Mouse (Mus musculus) neural tube, embryonic 13.5 days (tissue): ENCODE data around the gene Gm20388. TPM values are rescaled to one million over a fixed set of nuclear protein-coding genes. Genes with fewer than 3 reads are reported as not detected.

ENCODE experiments used
- ATAC-seq: fragments of 200-750 bp; cut with Nextera tagmentation; 2 replicates; pipeline ENCODE4 v1.8.0; 2017; ENCODE audit warnings: low read depth, mild to moderate bottlenecking, moderate TSS enrichment, moderate library complexity
- H3K27ac ChIP-seq: fragments of 300-500 bp; sonication (generic); replicated peaks from 2 replicates; pipeline ENCODE4 v1.5.1; 2015; ENCODE audit warnings: moderate library complexity, mild to moderate bottlenecking, inconsistent platforms
- H3K27me3 ChIP-seq: fragments of 300-500 bp; sonication (generic); 2 replicates; pipeline ENCODE4 v1.6.1; 2015; ENCODE audit warnings: mild to moderate bottlenecking, inconsistent platforms
- H3K36me3 ChIP-seq: fragments of 300-500 bp; sonication (generic); 2 replicates; pipeline ENCODE4 v1.6.1; 2015; ENCODE audit warnings: mild to moderate bottlenecking, inconsistent platforms
- H3K4me1 ChIP-seq: fragments of 300-500 bp; sonication (generic); replicated peaks from 2 replicates; pipeline ENCODE4 v1.6.1; 2015; ENCODE audit warnings: inconsistent platforms
- H3K4me2 ChIP-seq: fragments of 300-500 bp; sonication (generic); 2 replicates; pipeline ENCODE4 v1.6.1; 2015; ENCODE audit warnings: inconsistent platforms, mild to moderate bottlenecking, moderate library complexity
- H3K4me3 ChIP-seq: fragments of 300-500 bp; sonication (generic); 2 replicates; pipeline ENCODE4 v1.5.1; 2015; ENCODE audit warnings: mild to moderate bottlenecking, inconsistent platforms
- H3K9ac ChIP-seq: fragments of 300-500 bp; sonication (generic); 2 replicates; pipeline ENCODE4 v1.6.1; 2015; ENCODE audit warnings: moderate library complexity, mild to moderate bottlenecking, inconsistent platforms
- H3K9me3 ChIP-seq: fragments of 300-500 bp; sonication (generic); 2 replicates; pipeline ENCODE4 v1.6.1; 2016; ENCODE audit warnings: inconsistent platforms
- WGBS: fragments of 180-500 bp; shearing (Covaris S2); methylation state at CpG from one replicate; pipeline ENCODE4 v1.1.7; 2015; 5-methylcytosine and 5-hydroxymethylcytosine counted together
- polyA plus RNA-seq: library from polyadenylated mRNA; unstranded; fragments of >200 nt; fragmentation: Nextera tagmentation; extraction: Ambion mirVana; gene quantifications from 2 replicates; pipeline ENCODE4 v1.2.1, GENCODE M21; 2015

Gm20388 gene
- polyA plus RNA-seq, 1 experiment from 2014 or later: 0.27 TPM

DNA sequence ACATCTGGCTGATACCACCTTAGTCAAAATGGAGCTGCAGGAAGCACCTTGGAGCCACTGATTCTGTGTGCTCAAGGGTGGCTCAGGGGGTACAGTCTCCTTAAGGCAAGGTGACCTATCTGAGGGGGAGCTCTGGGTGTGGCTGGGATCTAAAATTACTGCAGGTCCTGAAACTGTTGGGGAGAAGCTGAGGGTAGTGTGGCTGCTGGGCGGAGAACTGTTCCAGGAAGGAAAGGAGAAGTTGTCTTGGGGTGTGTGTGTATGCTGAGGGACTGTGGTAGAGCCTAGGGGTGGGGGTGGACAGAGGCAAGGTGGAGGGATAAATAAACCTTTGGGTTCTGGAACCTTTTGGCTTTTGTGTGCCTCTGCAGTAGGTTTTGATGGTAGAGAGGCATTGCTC is 2778.7 kb downstream of the Gm20388 start:
- Histone ChIP-seq H3K4me2 (no peak overlapping the region), H3K9ac (no peak overlapping the region), H3K27me3 (peaks cover 6% of the 10 kb centered on the region; the same call in 1 of the 2 replicates), H3K27ac (no peak overlapping the region), H3K36me3 (no peaks in the 10 kb centered on the region), H3K9me3 (no peaks in the 10 kb centered on the region), H3K4me3 (no peak overlapping the region), H3K4me1 (peaks cover 13% of the 10 kb centered on the region)
- ATAC-seq: no peak
- WGBS: 90% methylated on average over 1 of the region's 1 CpGs

DNA sequence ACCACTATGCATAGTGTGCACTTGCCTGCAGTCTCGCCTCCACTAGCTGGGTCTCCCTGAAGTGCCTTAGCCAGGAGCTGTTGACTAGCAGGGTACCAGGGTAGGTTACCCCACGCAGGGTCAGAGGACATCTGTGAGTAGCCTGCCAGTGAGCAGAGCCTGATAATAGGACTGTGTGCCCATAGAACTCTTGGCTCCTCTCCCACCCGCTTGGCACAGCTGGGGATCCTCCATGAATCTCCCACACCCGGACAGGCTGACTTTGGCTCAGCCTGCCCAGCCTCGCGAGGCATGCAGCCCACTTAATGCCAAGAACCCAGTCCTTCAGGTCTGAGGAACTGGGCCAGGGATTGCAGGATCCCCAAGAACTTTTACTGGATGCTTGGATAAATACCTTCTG is 2780.4 kb downstream of the Gm20388 start:
- H3K27me3 ChIP-seq: no peaks in the 10 kb centered on the region
- H3K27ac ChIP-seq: 0 out of 2 replicates have a peak overlapping the region, but pooled peaks have one; percentile 0
- 51% methylated on average over 6 of the region's 6 CpGs for WGBS
- no peaks in the 10 kb centered on the region for H3K9me3 ChIP-seq
- H3K4me3 ChIP-seq: no peak overlapping the region
- ATAC-seq: peak; percentile 29; the same call in 1 of the 2 replicates
- H3K4me2 ChIP-seq: no peak overlapping the region
- H3K9ac ChIP-seq: no peak overlapping the region
- peaks cover 13% of the 10 kb centered on the region for H3K4me1 ChIP-seq
- H3K36me3 ChIP-seq: no peaks in the 10 kb centered on the region

DNA sequence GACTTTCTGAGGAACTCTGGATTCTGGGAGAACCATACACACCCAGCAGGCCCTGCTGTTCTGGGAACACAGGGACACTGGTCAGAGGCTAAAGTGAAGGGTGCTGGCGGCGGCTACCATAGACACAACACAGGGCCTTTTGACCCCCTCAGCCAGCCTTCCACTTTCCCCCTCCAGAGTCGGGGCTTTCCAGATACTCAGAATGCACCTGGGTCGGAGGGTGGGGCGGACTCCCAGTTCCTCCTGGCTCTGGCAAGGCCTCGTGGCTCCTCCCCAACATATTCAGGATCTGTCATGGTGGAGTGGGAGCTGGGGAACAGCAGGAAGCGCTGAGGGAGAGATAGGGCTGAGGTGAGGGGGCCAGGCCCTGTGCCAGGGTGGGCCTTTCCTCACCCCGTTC is 2781.5 kb downstream of the Gm20388 start:
- ATAC-seq: no peak
- H3K4me3 ChIP-seq: no peak overlapping the region
- peaks cover 13% of the 10 kb centered on the region for H3K4me1 ChIP-seq
- H3K4me2 ChIP-seq: no peak overlapping the region
- WGBS: 71% methylated on average over 8 of the region's 8 CpGs
- no peak overlapping the region; the same call in 1 of the 2 replicates for H3K9ac ChIP-seq
- H3K27ac ChIP-seq: no peak overlapping the region
- no peaks in the 10 kb centered on the region for H3K9me3 ChIP-seq
- H3K36me3 ChIP-seq: no peaks in the 10 kb centered on the region
- H3K27me3 ChIP-seq: no peaks in the 10 kb centered on the region

DNA sequence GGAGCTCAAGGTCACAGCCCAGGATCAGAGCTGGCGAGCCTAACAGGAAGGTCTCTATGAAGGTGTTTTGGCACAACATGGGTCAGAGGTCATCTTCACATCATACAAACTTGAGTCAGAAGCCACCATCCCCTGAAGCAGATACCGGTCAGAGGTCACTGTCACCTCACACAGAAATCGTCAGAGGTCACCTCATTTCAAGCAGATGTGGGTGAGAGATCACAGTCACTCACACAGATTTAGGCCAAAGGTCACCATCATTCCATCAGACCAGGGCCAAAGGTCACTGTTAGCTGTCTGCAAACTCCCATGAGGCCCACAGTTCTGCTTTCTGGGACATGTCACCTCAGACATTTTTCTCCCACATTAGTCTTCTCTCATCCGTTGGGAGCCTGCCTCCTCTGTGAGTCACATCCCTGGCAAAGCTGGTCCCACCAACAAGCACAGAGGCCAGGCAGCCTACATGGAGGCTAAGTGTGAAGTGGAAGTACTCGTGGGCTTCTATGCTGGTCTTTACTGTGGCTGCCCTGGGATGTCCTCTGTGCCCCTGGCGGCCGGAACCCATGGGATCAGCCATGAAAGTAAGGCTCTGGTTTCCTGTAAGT is 2784.9 kb downstream of the Gm20388 start:
- Histone ChIP-seq H3K4me3 (no peak overlapping the region), H3K4me1 (peaks cover 22% of the 10 kb centered on the region), H3K4me2 (no peak overlapping the region), H3K27ac (no peak overlapping the region), H3K36me3 (no peaks in the 10 kb centered on the region), H3K9me3 (no peaks in the 10 kb centered on the region), H3K9ac (no peak overlapping the region), H3K27me3 (no peaks in the 10 kb centered on the region)
- WGBS: 69% methylated on average over 7 of the region's 7 CpGs
- ATAC-seq: no peak

DNA sequence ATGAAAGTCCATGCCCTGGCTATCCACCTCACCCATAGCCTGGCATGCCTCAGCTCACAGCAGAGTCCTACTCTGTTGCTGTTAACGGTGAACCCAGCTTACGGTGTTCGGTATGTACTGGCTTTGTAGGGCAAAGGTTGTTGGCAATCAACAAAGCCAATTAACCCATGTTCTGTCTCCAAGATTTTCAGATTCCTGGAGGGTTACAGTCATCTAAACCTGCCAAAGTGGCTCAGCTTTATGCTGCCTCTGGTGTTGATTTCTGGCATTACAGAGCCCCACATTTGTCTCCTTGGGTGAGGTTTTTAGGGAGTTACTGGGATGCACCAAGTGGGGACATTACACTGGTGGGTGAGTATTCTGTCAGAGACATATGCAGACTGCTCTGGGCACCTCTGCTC is 2786.5 kb downstream of the Gm20388 start:
- no peak overlapping the region for H3K4me3 ChIP-seq
- H3K9me3 ChIP-seq: no peaks in the 10 kb centered on the region
- ATAC-seq: no peak
- H3K4me2 ChIP-seq: no peak overlapping the region
- H3K9ac ChIP-seq: no peak overlapping the region
- no peak overlapping the region for H3K27ac ChIP-seq
- H3K4me1 ChIP-seq: peaks cover 10% of the 10 kb centered on the region
- H3K27me3 ChIP-seq: no peaks in the 10 kb centered on the region
- 80% methylated on average over 3 of the region's 3 CpGs for WGBS
- no peaks in the 10 kb centered on the region for H3K36me3 ChIP-seq

DNA sequence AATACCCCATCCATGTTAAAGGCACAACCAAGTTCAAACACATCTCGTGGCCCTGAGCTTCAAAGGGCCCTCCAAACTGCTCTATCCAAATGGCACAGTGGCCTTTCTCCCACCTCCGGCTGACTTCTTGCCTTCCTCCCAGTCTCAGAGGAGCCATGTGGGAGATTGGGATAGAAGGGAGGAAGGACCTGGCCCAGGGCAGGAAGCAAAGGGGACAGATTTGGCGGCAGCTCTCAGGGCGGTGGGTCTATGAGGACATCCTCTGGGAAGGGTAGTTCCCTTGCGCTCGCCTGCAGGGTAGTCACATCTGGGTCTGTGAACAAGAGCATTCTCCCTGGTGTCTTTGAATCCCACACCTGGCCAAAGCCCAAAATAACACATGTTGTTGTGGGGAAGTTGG is 2786.9 kb downstream of the Gm20388 start:
- no peaks in the 10 kb centered on the region for H3K36me3 ChIP-seq
- no peak overlapping the region for H3K27ac ChIP-seq
- WGBS: 81% methylated on average over 6 of the region's 6 CpGs
- peaks cover 14% of the 10 kb centered on the region for H3K4me1 ChIP-seq
- H3K27me3 ChIP-seq: no peaks in the 10 kb centered on the region
- no peak overlapping the region for H3K4me2 ChIP-seq
- no peak overlapping the region for H3K4me3 ChIP-seq
- no peak for ATAC-seq
- H3K9me3 ChIP-seq: no peaks in the 10 kb centered on the region
- H3K9ac ChIP-seq: no peak overlapping the region

DNA sequence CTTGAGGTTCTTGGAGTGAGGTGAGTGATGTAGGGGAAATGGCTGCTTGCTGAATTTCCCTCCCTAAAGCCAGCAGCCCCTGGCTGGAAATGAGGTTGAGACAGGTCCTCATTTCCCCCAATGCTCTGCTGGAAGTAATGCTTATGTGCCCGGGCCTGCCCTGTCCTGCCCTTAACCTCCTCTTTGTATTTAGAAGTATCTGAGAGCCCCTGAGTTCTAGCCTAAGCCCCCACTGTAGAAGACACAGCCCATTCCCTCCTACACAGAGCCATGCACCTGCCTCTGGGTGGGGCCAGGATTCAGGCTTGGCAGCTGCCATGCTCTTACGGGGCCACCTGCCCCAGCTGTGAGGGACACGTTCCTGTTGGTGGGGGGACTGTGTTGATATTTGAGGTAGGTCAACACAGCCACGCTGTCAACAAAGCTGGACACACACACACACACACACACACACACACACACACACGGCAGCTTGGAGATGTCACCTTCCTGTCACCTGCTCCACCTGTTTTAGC is 2787.7 kb downstream of the Gm20388 start:
- ATAC-seq: no peak
- no peak overlapping the region for H3K9ac ChIP-seq
- peak overlapping the region; percentile 7; the same call in 1 of the 2 replicates for H3K4me2 ChIP-seq
- WGBS: 79% methylated on average over 5 of the region's 5 CpGs
- H3K9me3 ChIP-seq: no peaks in the 10 kb centered on the region
- peaks cover 15% of the 10 kb centered on the region for H3K4me1 ChIP-seq
- no peaks in the 10 kb centered on the region for H3K27me3 ChIP-seq
- H3K4me3 ChIP-seq: no peak overlapping the region
- no peaks in the 10 kb centered on the region for H3K36me3 ChIP-seq
- no peak overlapping the region for H3K27ac ChIP-seq

DNA sequence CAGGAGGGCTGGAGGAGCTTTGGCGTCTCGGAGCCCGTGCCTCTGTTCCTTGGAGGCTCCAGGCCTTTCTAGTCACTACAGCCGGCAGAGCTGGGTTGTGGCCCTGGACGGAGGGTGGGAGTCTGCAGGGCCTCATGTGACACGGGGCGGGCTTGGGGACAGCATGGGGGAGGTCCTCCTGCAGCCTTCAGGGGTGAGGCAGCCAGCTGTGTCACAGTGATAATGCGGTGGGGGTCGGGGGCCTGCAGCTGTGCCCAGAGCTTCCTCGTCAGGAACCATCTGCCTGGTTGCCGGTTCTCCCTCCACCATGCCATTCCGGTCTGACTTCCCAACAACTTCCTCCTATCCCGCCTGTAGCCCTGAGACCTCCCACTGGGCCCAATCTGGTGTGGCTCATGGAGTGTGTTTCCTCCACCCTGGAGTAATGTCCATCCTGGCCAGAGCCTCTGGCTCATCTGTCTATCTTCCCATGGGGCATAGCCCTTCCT is 2788.4 kb downstream of the Gm20388 start, which contains the start of gene Cbfa2t3:
Cbfa2t3 (minus strand) TSS at position 105 of the 488 bp plus-strand sequence.
- Histone ChIP-seq H3K27ac (no peak within 1 kb of the TSS), H3K9ac (no peak within 1 kb of the TSS), H3K9me3 (no peaks in the 10 kb centered on the region), H3K4me1 (peaks cover 15% of the 10 kb centered on the region), H3K27me3 (no peaks in the 10 kb centered on the region), H3K4me2 (peak within 1 kb of the TSS; percentile 7; the same call in 1 of the 2 replicates), H3K4me3 (no peak within 1 kb of the TSS), H3K36me3 (no peaks in the 10 kb centered on the region)
- ATAC-seq: peak; percentile 23; the same call in 1 of the 2 replicates
- WGBS: 46% methylated on average over 13 of the region's 13 CpGs

DNA sequence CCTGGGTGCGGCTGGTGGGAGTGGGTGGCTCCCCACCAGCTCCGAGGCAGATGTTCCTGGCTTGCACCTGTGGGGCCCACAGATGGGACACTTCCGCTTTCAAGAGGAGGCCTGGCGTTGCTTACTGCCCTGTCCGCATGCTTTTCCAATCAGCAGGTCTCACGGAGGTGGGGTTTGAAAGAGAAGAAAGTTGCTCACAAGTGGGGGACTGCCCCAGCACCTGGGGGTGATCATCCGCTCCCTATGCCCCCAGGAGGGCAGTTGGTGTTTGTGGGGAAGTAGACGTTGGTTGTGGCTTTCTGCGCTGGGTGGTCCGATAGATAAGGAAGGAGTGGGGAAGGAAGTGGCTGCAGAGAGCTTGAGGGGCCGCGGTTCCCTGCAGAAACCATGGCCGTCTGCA is 2790.0 kb downstream of the Gm20388 start:
- Histone ChIP-seq H3K4me3 (no peak overlapping the region), H3K9me3 (no peaks in the 10 kb centered on the region), H3K27me3 (no peaks in the 10 kb centered on the region), H3K4me1 (peaks cover 17% of the 10 kb centered on the region), H3K9ac (no peak overlapping the region), H3K4me2 (no peak overlapping the region), H3K27ac (no peak overlapping the region), H3K36me3 (no peaks in the 10 kb centered on the region)
- no peak for ATAC-seq
- 74% methylated on average over 13 of the region's 13 CpGs for WGBS

DNA sequence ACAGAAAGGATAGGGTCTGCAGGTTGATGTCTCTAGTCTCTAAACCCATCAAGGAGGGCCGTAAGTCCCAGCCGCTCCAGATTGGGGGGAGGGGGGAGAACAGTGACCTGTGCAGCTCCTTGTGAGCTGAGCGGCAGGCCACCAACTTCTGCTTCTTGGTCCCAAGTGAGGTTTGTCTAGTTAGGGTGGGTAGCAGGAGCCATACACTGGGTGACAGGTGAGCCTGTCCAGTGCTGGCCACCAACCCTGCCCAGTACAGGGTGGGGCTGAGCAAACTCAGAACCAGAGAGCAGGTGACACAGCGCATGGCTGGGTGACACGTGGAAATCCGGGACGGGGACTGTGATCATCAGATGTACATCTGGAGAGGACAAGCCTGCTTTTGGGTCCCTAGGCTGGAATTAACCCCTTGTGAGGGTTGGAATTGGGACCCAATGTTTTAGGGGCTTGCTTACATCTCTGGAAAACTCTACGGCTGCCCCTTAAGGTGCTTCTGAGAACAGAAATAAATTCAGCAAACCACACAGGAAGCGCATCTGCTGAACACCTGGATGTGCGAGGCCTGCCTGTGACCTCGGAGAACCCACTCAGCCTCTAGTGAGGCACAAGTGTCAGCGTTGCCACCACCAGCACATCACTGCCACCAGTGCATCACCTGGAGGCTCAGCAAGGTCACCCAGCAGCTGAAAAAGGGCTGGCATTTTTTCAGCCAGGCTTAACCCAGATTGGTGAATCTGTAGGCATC is 2791.0 kb downstream of the Gm20388 start:
- 89% methylated on average over 12 of the region's 12 CpGs for WGBS
- Histone ChIP-seq H3K27me3 (no peaks in the 10 kb centered on the region), H3K4me2 (no peak overlapping the region), H3K4me1 (peaks cover 26% of the 10 kb centered on the region), H3K4me3 (no peak overlapping the region), H3K9me3 (no peaks in the 10 kb centered on the region), H3K36me3 (no peaks in the 10 kb centered on the region), H3K9ac (no peak overlapping the region; the same call in 1 of the 2 replicates), H3K27ac (no peak overlapping the region)
- no peak for ATAC-seq

DNA sequence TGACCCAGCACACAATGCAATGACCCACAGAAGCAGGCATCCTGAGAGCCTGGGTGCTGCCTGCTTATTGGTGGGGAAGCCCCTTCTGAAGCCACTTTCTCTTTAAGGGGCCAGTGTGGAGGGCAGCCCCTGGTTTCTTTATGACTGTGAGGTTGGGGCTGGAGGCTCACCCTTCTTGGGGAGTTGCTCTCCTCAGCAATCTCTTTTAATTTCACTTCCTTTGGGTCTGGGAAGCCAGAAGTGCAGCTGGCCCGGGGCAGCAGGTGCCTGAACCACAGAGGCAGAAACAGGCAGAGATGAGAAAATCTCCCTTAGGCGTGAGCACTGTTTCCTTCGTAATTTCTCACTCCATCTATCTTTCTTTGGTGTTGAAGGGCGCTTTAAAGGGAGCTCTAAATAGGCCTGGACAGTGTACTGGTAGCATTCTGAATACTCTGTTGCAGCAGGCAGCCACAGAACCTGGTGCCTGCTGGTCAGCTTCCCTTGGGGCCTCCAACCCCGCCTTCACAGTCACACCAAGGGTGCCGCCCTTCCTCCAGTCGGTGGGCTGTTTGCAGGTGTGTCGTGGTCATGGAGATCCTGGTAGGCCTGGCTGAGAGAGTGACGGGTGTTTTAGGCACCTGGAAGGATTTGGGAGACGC is 2791.8 kb downstream of the Gm20388 start:
- no peak overlapping the region for H3K9ac ChIP-seq
- H3K27me3 ChIP-seq: no peaks in the 10 kb centered on the region
- H3K4me2 ChIP-seq: no peak overlapping the region
- no peak overlapping the region for H3K4me3 ChIP-seq
- peaks cover 26% of the 10 kb centered on the region for H3K4me1 ChIP-seq
- no peak overlapping the region for H3K27ac ChIP-seq
- no peak for ATAC-seq
- H3K9me3 ChIP-seq: no peaks in the 10 kb centered on the region
- H3K36me3 ChIP-seq: no peaks in the 10 kb centered on the region
- WGBS: 58% methylated on average over 10 of the region's 10 CpGs

DNA sequence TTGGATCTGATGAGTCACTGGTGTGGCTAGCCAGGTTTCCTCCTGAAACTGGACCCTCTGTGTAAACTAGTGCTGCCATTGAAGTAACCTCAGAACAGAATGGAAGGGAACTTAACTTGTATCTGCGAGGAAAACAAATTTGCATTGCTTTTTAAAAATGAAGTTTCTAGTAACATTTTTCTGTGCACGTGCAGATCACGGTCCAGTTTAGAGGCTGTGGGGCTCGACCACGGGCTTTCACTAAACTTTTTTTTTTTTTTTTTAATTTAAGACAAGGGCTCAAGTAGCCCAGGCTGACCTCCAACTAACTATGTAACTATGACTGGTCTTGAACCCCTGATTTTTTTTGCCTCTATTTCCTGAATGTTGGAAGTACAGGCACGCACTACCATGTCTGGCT is 2792.3 kb downstream of the Gm20388 start:
- 87% methylated on average over 6 of the region's 6 CpGs for WGBS
- Histone ChIP-seq H3K4me1 (peaks cover 26% of the 10 kb centered on the region), H3K36me3 (no peaks in the 10 kb centered on the region), H3K27ac (no peak overlapping the region), H3K27me3 (no peaks in the 10 kb centered on the region), H3K9me3 (no peaks in the 10 kb centered on the region), H3K4me2 (no peak overlapping the region), H3K4me3 (no peak overlapping the region), H3K9ac (no peak overlapping the region)
- no peak for ATAC-seq
